Mouse (Mus musculus) heart, embryonic 13.5 days (tissue): Measurements from ENCODE around the gene Maz. TPM values are rescaled to one million over a fixed set of nuclear protein-coding genes. Genes with fewer than 3 reads are reported as not detected.

ENCODE experiments used
- ATAC-seq: fragments of 200-750 bp; cut with Nextera tagmentation; 2 replicates; pipeline ENCODE4 v1.8.0; 2017; ENCODE audit warnings: moderate TSS enrichment; ENCODE audit not compliant: insufficient number of reproducible peaks, low FRiP score, low TSS enrichment; ENCODE audit errors: extremely low read depth
- H3K27ac ChIP-seq: fragments of 300-500 bp; sonication (generic); replicated peaks from 2 replicates; pipeline ENCODE4 v1.5.1; 2015; ENCODE audit warnings: moderate library complexity, mild to moderate bottlenecking, inconsistent platforms
- H3K27me3 ChIP-seq: fragments of 300-500 bp; sonication (generic); replicated peaks from 2 replicates; pipeline ENCODE4 v1.6.1; 2015; ENCODE audit warnings: mild to moderate bottlenecking, inconsistent platforms
- H3K36me3 ChIP-seq: fragments of 300-500 bp; sonication (generic); 2 replicates; pipeline ENCODE4 v1.6.1; 2015; ENCODE audit warnings: mild to moderate bottlenecking, inconsistent platforms
- H3K4me1 ChIP-seq: fragments of 300-500 bp; sonication (generic); 2 replicates; pipeline ENCODE4 v1.6.1; 2015; ENCODE audit warnings: inconsistent platforms
- H3K4me2 ChIP-seq: fragments of 300-500 bp; sonication (generic); 2 replicates; pipeline ENCODE4 v1.6.1; 2015; ENCODE audit warnings: inconsistent platforms, mild to moderate bottlenecking, moderate library complexity
- H3K4me3 ChIP-seq: fragments of 300-500 bp; sonication (generic); 2 replicates; pipeline ENCODE4 v1.5.1; 2015; ENCODE audit warnings: moderate library complexity, mild to moderate bottlenecking, inconsistent platforms
- H3K9ac ChIP-seq: fragments of 300-500 bp; sonication (generic); 2 replicates; pipeline ENCODE4 v1.6.1; 2015; ENCODE audit warnings: inconsistent platforms, mild to moderate bottlenecking, moderate library complexity
- H3K9me3 ChIP-seq: fragments of 300-500 bp; sonication (generic); 2 replicates; pipeline ENCODE4 v1.6.1; 2016; ENCODE audit warnings: inconsistent platforms
- WGBS: fragments of 180-500 bp; shearing (Covaris S2); methylation state at CpG from one replicate; pipeline ENCODE4 v1.1.7; 2015; ENCODE audit warnings: mixed read lengths; 5-methylcytosine and 5-hydroxymethylcytosine counted together
- polyA plus RNA-seq: library from polyadenylated mRNA; unstranded; fragments of >200 nt; fragmentation: Nextera tagmentation; extraction: Ambion mirVana; gene quantifications from 2 replicates; pipeline ENCODE4 v1.2.1, GENCODE M21; 2015

Gene Maz
- polyA plus RNA-seq, 1 experiment from 2014 or later = 31.0 TPM

- peak overlapping the region; percentile 65; the same call in 1 of the 2 replicates for H3K27ac ChIP-seq
- H3K4me3 ChIP-seq = peak overlapping the region; percentile 59
- peaks cover 37% of the 10 kb centered on the region for H3K36me3 ChIP-seq
- 37% methylated on average over 5 of the region's 5 CpGs for WGBS
- H3K4me1 ChIP-seq = peaks cover 80% of the 10 kb centered on the region
- H3K9me3 ChIP-seq = no peaks in the 10 kb centered on the region
- peak overlapping the region; percentile 82 for H3K9ac ChIP-seq
- H3K4me2 ChIP-seq = peak overlapping the region; percentile 87
- no peaks in the 10 kb centered on the region for H3K27me3 ChIP-seq
- ATAC-seq = no peak
These were observed 6.3 kb downstream of the Maz start for GRCm38 (mm10) chr7:127020491-127020890.

GRCm38 (mm10) chr7:127020031-127020430, 6.8 kb downstream of the Maz start:
- peak overlapping the region; percentile 65; the same call in 1 of the 2 replicates for H3K27ac ChIP-seq
- H3K9me3 ChIP-seq = no peaks in the 10 kb centered on the region
- peaks cover 83% of the 10 kb centered on the region for H3K4me1 ChIP-seq
- peak overlapping the region; percentile 82 for H3K9ac ChIP-seq
- ATAC-seq = no peak
- no peaks in the 10 kb centered on the region for H3K27me3 ChIP-seq
- 62% methylated on average over 3 of the region's 3 CpGs for WGBS
- peak overlapping the region; percentile 87 for H3K4me2 ChIP-seq
- H3K36me3 ChIP-seq = peaks cover 42% of the 10 kb centered on the region
- H3K4me3 ChIP-seq = peak overlapping the region; percentile 59

GRCm38 (mm10) chr7:127019306-127019960, 7.4 kb downstream of the Maz start:
- 0 out of 2 replicates have a peak overlapping the region, but pooled peaks have one; percentile 12 for H3K27ac ChIP-seq
- 74% methylated on average over 14 of the region's 14 CpGs for WGBS

GRCm38 (mm10) chr7:127018416-127019305, 8.2 kb downstream of the Maz start:
- H3K9me3 ChIP-seq = no peaks in the 10 kb centered on the region
- no peak overlapping the region for H3K4me2 ChIP-seq
- H3K9ac ChIP-seq = peak overlapping the region; percentile 93
- H3K4me3 ChIP-seq = no peak overlapping the region
- no peaks in the 10 kb centered on the region for H3K27me3 ChIP-seq
- H3K36me3 ChIP-seq = peaks cover 31% of the 10 kb centered on the region
- WGBS = 73% methylated on average over 15 of the region's 15 CpGs
- H3K27ac ChIP-seq = 0 out of 2 replicates have a peak overlapping the region, but pooled peaks have one; percentile 98
- H3K4me1 ChIP-seq = peaks cover 83% of the 10 kb centered on the region
- ATAC-seq = no peak

More at GRCm38 (mm10) chr7:127019306-127019960, 7.4 kb downstream of the Maz start:
- Histone ChIP-seq H3K36me3 (peaks cover 39% of the 10 kb centered on the region), H3K27me3 (no peaks in the 10 kb centered on the region), H3K4me2 (peak overlapping the region; percentile 87), H3K4me1 (peaks cover 83% of the 10 kb centered on the region), H3K9me3 (no peaks in the 10 kb centered on the region), H3K4me3 (peak overlapping the region; percentile 59; the same call in 1 of the 2 replicates), H3K9ac (peak overlapping the region; percentile 82)
- no peak for ATAC-seq

GRCm38 (mm10) chr7:127017950-127018345, 8.9 kb downstream of the Maz start:
- H3K9ac ChIP-seq = peak overlapping the region; percentile 93
- no peak for ATAC-seq
- H3K27ac ChIP-seq = peak overlapping the region; percentile 98; the same call in 1 of the 2 replicates
- peaks cover 81% of the 10 kb centered on the region for H3K4me1 ChIP-seq
- H3K9me3 ChIP-seq = no peaks in the 10 kb centered on the region
- WGBS = 39% methylated on average over 6 of the region's 6 CpGs
- peak overlapping the region; percentile 92; the same call in 1 of the 2 replicates for H3K4me2 ChIP-seq
- no peaks in the 10 kb centered on the region for H3K27me3 ChIP-seq
- H3K4me3 ChIP-seq = peak overlapping the region; percentile 79; the same call in 1 of the 2 replicates
- H3K36me3 ChIP-seq = peaks cover 31% of the 10 kb centered on the region

- Histone ChIP-seq H3K27ac (peak within 1 kb of the TSS; percentile 98), H3K4me1 (peaks cover 74% of the 10 kb centered on the region), H3K4me3 (peak within 1 kb of the TSS; percentile 79), H3K9me3 (no peaks in the 10 kb centered on the region), H3K27me3 (no peaks in the 10 kb centered on the region), H3K9ac (peak within 1 kb of the TSS; percentile 93), H3K4me2 (peak within 1 kb of the TSS; percentile 92), H3K36me3 (peaks cover 31% of the 10 kb centered on the region)
- ATAC-seq = peak; percentile 52
- 3% methylated on average over 39 of the region's 39 CpGs for WGBS
These were observed 9.6 kb downstream of the Maz start, which contains the start of gene Pagr1a for GRCm38 (mm10) chr7:127016971-127017949. Gene Pagr1a (minus strand): TSS chr7:127017352.

GRCm38 (mm10) chr7:127016486-127016938, 10.3 kb downstream of the Maz start:
- peak overlapping the region; percentile 92 for H3K4me2 ChIP-seq
- H3K9me3 ChIP-seq = no peaks in the 10 kb centered on the region
- peak overlapping the region; percentile 98 for H3K27ac ChIP-seq
- peaks cover 27% of the 10 kb centered on the region for H3K36me3 ChIP-seq
- peaks cover 67% of the 10 kb centered on the region for H3K4me1 ChIP-seq
- H3K9ac ChIP-seq = peak overlapping the region; percentile 93
- no peaks in the 10 kb centered on the region for H3K27me3 ChIP-seq
- peak; percentile 25 for ATAC-seq
- WGBS = 0% methylated on average over 22 of the region's 22 CpGs
- H3K4me3 ChIP-seq = peak overlapping the region; percentile 79

GRCm38 (mm10) chr7:127016481-127016485, 10.6 kb downstream of the Maz start, which contains the start of gene Pagr1b:
Gene Pagr1b (minus strand): TSS chr7:127016484.
- H3K27me3 ChIP-seq = no peaks in the 10 kb centered on the region
- peak within 1 kb of the TSS; percentile 92 for H3K4me2 ChIP-seq
- peak within 1 kb of the TSS; percentile 98 for H3K27ac ChIP-seq
- H3K9me3 ChIP-seq = no peaks in the 10 kb centered on the region
- peaks cover 27% of the 10 kb centered on the region for H3K36me3 ChIP-seq
- peak within 1 kb of the TSS; percentile 79 for H3K4me3 ChIP-seq
- no peak for ATAC-seq
- H3K4me1 ChIP-seq = peaks cover 64% of the 10 kb centered on the region
- H3K9ac ChIP-seq = peak within 1 kb of the TSS; percentile 93

- peaks cover 62% of the 10 kb centered on the region for H3K4me1 ChIP-seq
- peak overlapping the region; percentile 79 for H3K4me3 ChIP-seq
These were observed 10.8 kb downstream of the Maz start for GRCm38 (mm10) chr7:127016081-127016480.

GRCm38 (mm10) chr7:127014993-127015392, 11.8 kb downstream of the Maz start:
- Histone ChIP-seq H3K27ac (peak overlapping the region; percentile 28), H3K9me3 (no peaks in the 10 kb centered on the region), H3K27me3 (no peaks in the 10 kb centered on the region), H3K4me2 (peak overlapping the region; percentile 92), H3K4me1 (peaks cover 53% of the 10 kb centered on the region), H3K9ac (peak overlapping the region; percentile 93; the same call in 1 of the 2 replicates), H3K36me3 (peaks cover 32% of the 10 kb centered on the region), H3K4me3 (peak overlapping the region; percentile 63)
- no peak for ATAC-seq
- WGBS = 90% methylated on average over 12 of the region's 12 CpGs

More at GRCm38 (mm10) chr7:127016081-127016480, 10.8 kb downstream of the Maz start:
- H3K27ac ChIP-seq = peak overlapping the region; percentile 98
- H3K4me2 ChIP-seq = peak overlapping the region; percentile 92
- no peaks in the 10 kb centered on the region for H3K27me3 ChIP-seq
- WGBS = 0% methylated on average over 10 of the region's 10 CpGs
- peak overlapping the region; percentile 93 for H3K9ac ChIP-seq
- H3K9me3 ChIP-seq = no peaks in the 10 kb centered on the region
- peak; percentile 26; the same call in 1 of the 2 replicates for ATAC-seq
- H3K36me3 ChIP-seq = peaks cover 27% of the 10 kb centered on the region
